Mouse (Mus musculus) bone marrow macrophage, adult 2 months (primary cell): Measurements from ENCODE around the gene Mars.

Source experiments
- CTCF ChIP-seq: IDR thresholded peaks from 2 replicates; pipeline ENCODE4 v1.5.1; 2012; ENCODE audit warnings: low read depth, mild to moderate bottlenecking, low read length, moderate library complexity
- POLR2A ChIP-seq: IDR thresholded peaks from 2 replicates; pipeline ENCODE4 v1.6.1; 2012; ENCODE audit warnings: mild to moderate bottlenecking, low read depth, low read length, borderline replicate concordance

- TF ChIP-seq CTCF (no peak), POLR2A (no peak)
Observed at GRCm38 (mm10) chr10:127330212-127330611, 18.6 kb upstream of the Mars start.
